Mouse (Mus musculus): ENCODE data around the gene Gm38431. TPM values are rescaled to one million over a fixed set of nuclear protein-coding genes. Genes with fewer than 3 reads are reported as not detected.

Gm38431 gene
- total and polyA plus RNA-seq, 3 experiments = 1.1 to 30.5 (median 9.8) TPM

GRCm38 (mm10) chr9:21136401-21136800 is 44.6 kb upstream of the Gm38431 start (continued):
- TF ChIP-seq UBTF (IDR thresholded peaks at IDR 0.05; ENCODE audit: low read depth, low read length) = no peak
- TF ChIP-seq ZKSCAN1 (IDR thresholded peaks at IDR 0.05; ENCODE audit: borderline replicate concordance, low read depth, low read length) = no peak
- no peak; the same call in 1 of the 2 replicates for TF ChIP-seq TCF12 (IDR thresholded peaks at IDR 0.05; ENCODE audit: low read depth, low read length)
- TF ChIP-seq IRF4 (IDR thresholded peaks at IDR 0.05; ENCODE audit: low read depth, low read length) = peak; percentile 57
- 0 out of 2 replicates have a peak, but pooled peaks have one; percentile 35 for TF ChIP-seq POLR2AphosphoS2 (IDR thresholded peaks at IDR 0.05; ENCODE audit: low read depth, low read length)
- no peak for TF ChIP-seq JUND (conservative IDR thresholded peaks at IDR 0.05; ENCODE audit: low read depth, low read length)
- TF ChIP-seq NELFE (IDR thresholded peaks at IDR 0.05; ENCODE audit: low read depth, low read length) = 0 out of 2 replicates have a peak, but pooled peaks have one; percentile 24
- peak; percentile 29 for TF ChIP-seq HCFC1 (IDR thresholded peaks at IDR 0.05; ENCODE audit: low read depth, low read length)
- peak; percentile 76; the same call in 1 of the 2 replicates for TF ChIP-seq SIN3A (IDR thresholded peaks at IDR 0.05; ENCODE audit: low read length)
- TF ChIP-seq TBP (conservative IDR thresholded peaks at IDR 0.05; ENCODE audit: low read depth, low read length) = peak; percentile 84
- no peak for TF ChIP-seq ZC3H11A (IDR thresholded peaks at IDR 0.05; ENCODE audit: low read depth, low read length)
- no peak for TF ChIP-seq ZMIZ1 (IDR thresholded peaks at IDR 0.05; ENCODE audit: low read depth, low read length)
- TF ChIP-seq ZNF384 (IDR thresholded peaks at IDR 0.05; ENCODE audit: low read depth, low read length) = no peak
- TF ChIP-seq ELF1 (IDR thresholded peaks at IDR 0.05; ENCODE audit: low read depth, low read length) = peak; percentile 77
- TF ChIP-seq JUN (IDR thresholded peaks at IDR 0.05; ENCODE audit: insufficient read depth, low read depth, low read length) = no peak
- TF ChIP-seq RCOR1 (conservative IDR thresholded peaks at IDR 0.05; ENCODE audit: low read depth, low read length) = 0 out of 2 replicates have a peak, but pooled peaks have one; percentile 15
- no peak for TF ChIP-seq CTCF (conservative IDR thresholded peaks at IDR 0.05 in 1 of 2, IDR thresholded peaks at IDR 0.05 in 1 of 2; ENCODE audit: low read depth in 2 of 2, low read length in 2 of 2)
- no peak for TF ChIP-seq SMC3 (IDR thresholded peaks at IDR 0.05; ENCODE audit: low read depth, low read length)
- no peak for TF ChIP-seq CHD1 (IDR thresholded peaks at IDR 0.05; ENCODE audit: low read depth, low read length)
- TF ChIP-seq NRF1 (IDR thresholded peaks at IDR 0.05; ENCODE audit: low read depth, low read length) = peak; percentile 30; the same call in 1 of the 2 replicates
- TF ChIP-seq MAFK (IDR thresholded peaks at IDR 0.05; ENCODE audit: insufficient replicate concordance, low read length) = 0 out of 2 replicates have a peak, but pooled peaks have one; percentile 22
- no peak for TF ChIP-seq GABPA (IDR thresholded peaks at IDR 0.05; ENCODE audit: insufficient replicate concordance, low read depth, low read length)
- TF ChIP-seq MYC (IDR thresholded peaks at IDR 0.05; ENCODE audit: low read depth, low read length) = no peak

- H3K9me3 ChIP-seq (replicated peaks; ENCODE audit: low read length) = no peaks in the 10 kb centered on the region
- no peaks in the 10 kb centered on the region for H3K27me3 ChIP-seq (replicated peaks)
- peaks cover 18 to 61% of the 10 kb centered on the region in 2 experiments for H3K4me1 ChIP-seq (ENCODE audit: control insufficient read depth in 1 of 2, insufficient read depth in 2 of 2)
- peak overlapping the region; percentile 38 for H3K9ac ChIP-seq (ENCODE audit: insufficient read depth, low read depth)
- H3K79me2 ChIP-seq (replicated peaks; ENCODE audit: control insufficient read depth, extremely low read depth, insufficient read depth, poor library complexity, severe bottlenecking) = no peaks in the 10 kb centered on the region
- peak; percentile 98 for DNase-seq (ENCODE audit: extremely low read depth)
- H3K4me3 ChIP-seq (replicated peaks in 1 of 3; ENCODE audit: low read depth in 2 of 3, low read length in 2 of 3, poor library complexity in 1 of 3) = peak overlapping the region in 1 of 3 experiments; percentile 5
- H3K36me3 ChIP-seq (replicated peaks in 1 of 2; ENCODE audit: control insufficient read depth in 1 of 2, insufficient read depth in 1 of 2, low read length in 1 of 2) = peaks cover 34 to 38% of the 10 kb centered on the region in 2 experiments
- H3K4me2 ChIP-seq (ENCODE audit: insufficient read depth, low read depth, poor library complexity, severe bottlenecking) = peak overlapping the region; percentile 67
- peak overlapping the region; percentile 98 for H3K27ac ChIP-seq (ENCODE audit: insufficient read depth, low read depth)
- in situ Hi-C loops (cut with MboI; ENCODE audit: low pct_ligation_motif_present, low pct_unique_long_range_greater_than_20kb, low sequenced_read_pairs) = no loop called here
- dilution Hi-C loops (cut with MboI; ENCODE audit: extremely low pct_ligation_motif_present, extremely low pct_unique_long_range_greater_than_20kb, low sequenced_read_pairs) = no loop called here
- TF ChIP-seq CHD2 (IDR thresholded peaks at IDR 0.05; ENCODE audit: low read length) (peak; percentile 89), ZMIZ1 (IDR thresholded peaks at IDR 0.05; ENCODE audit: low read depth, low read length) (peak; percentile 43), MAFK (IDR thresholded peaks at IDR 0.05; ENCODE audit: insufficient replicate concordance, low read length) (peak; percentile 93), MXI1 (IDR thresholded peaks at IDR 0.05; ENCODE audit: low read depth, low read length) (peak; percentile 15; the same call in 1 of the 2 replicates), SMC3 (IDR thresholded peaks at IDR 0.05; ENCODE audit: low read depth, low read length) (no peak; the same call in 1 of the 2 replicates), NRF1 (IDR thresholded peaks at IDR 0.05; ENCODE audit: low read depth, low read length) (no peak; the same call in 1 of the 2 replicates), TCF12 (IDR thresholded peaks at IDR 0.05; ENCODE audit: low read depth, low read length) (peak; percentile 97), USF2 (conservative IDR thresholded peaks at IDR 0.05; ENCODE audit: low read depth, low read length) (no peak), HCFC1 (IDR thresholded peaks at IDR 0.05; ENCODE audit: low read depth, low read length) (peak; percentile 40; the same call in 1 of the 2 replicates), UBTF (IDR thresholded peaks at IDR 0.05; ENCODE audit: low read depth, low read length) (no peak), POLR2AphosphoS2 (IDR thresholded peaks at IDR 0.05; ENCODE audit: low read depth, low read length) (0 out of 2 replicates have a peak, but pooled peaks have one; percentile 26), ELF1 (IDR thresholded peaks at IDR 0.05; ENCODE audit: low read depth, low read length) (no peak), EP300 (IDR thresholded peaks at IDR 0.05; ENCODE audit: low read length) (peak; percentile 95), MAX (IDR thresholded peaks at IDR 0.05; ENCODE audit: low read length) (peak; percentile 68), IRF4 (IDR thresholded peaks at IDR 0.05; ENCODE audit: low read depth, low read length) (peak; percentile 85), MYC (IDR thresholded peaks at IDR 0.05; ENCODE audit: low read depth, low read length) (peak; percentile 81), E2F4 (IDR thresholded peaks at IDR 0.05; ENCODE audit: insufficient replicate concordance, low read depth, low read length) (0 out of 2 replicates have a peak, but pooled peaks have one; percentile 57), MAZ (IDR thresholded peaks at IDR 0.05; ENCODE audit: low read depth, low read length) (peak; percentile 59; the same call in 1 of the 2 replicates), CHD1 (IDR thresholded peaks at IDR 0.05; ENCODE audit: low read depth, low read length) (peak; percentile 77; the same call in 1 of the 2 replicates), JUND (conservative IDR thresholded peaks at IDR 0.05; ENCODE audit: low read depth, low read length) (peak; percentile 46), CTCF (conservative IDR thresholded peaks at IDR 0.05 in 1 of 2, IDR thresholded peaks at IDR 0.05 in 1 of 2; ENCODE audit: low read depth in 2 of 2, low read length in 2 of 2) (no peak), JUN (IDR thresholded peaks at IDR 0.05; ENCODE audit: insufficient read depth, low read depth, low read length) (peak; percentile 43), ETS1 (conservative IDR thresholded peaks at IDR 0.05; ENCODE audit: low read depth, low read length) (peak; percentile 97), PAX5 (IDR thresholded peaks at IDR 0.05; ENCODE audit: low read length) (no peak)
Observed at GRCm38 (mm10) chr9:21135941-21136381, 44.2 kb upstream of the Gm38431 start.
